Mouse (Mus musculus): Measurements from ENCODE around the gene Rbl1. TPM values are rescaled to one million over a fixed set of nuclear protein-coding genes. Genes with fewer than 3 reads are reported as not detected.

The Rbl1 gene
- polyA plus RNA-seq, 2 experiments, result 14.4 to 19.8 TPM

GRCm38 (mm10) chr2:157145173-157145572 lies 59.2 kb downstream of the Rbl1 start:
- Histone ChIP-seq H3K9ac (replicated peaks) (no peak overlapping the region), H3K4me1 (replicated peaks; ENCODE audit: control insufficient read depth in 2 of 2, insufficient read depth in 2 of 2, low read length in 1 of 2) (no peaks in the 10 kb centered on the region), H3K36me3 (replicated peaks; ENCODE audit: control insufficient read depth, insufficient read depth, low read depth) (peaks cover 29% of the 10 kb centered on the region), H3K27me3 (ENCODE audit: control insufficient read depth, insufficient read depth, low read length) (no peaks in the 10 kb centered on the region), H3K27ac (no peak overlapping the region), H3K4me2 (ENCODE audit: low read depth) (no peak overlapping the region), H3K9me3 (ENCODE audit: control insufficient read depth, low read length) (no peaks in the 10 kb centered on the region), H3K4me3 (ENCODE audit: insufficient read depth in 1 of 2, low read depth in 2 of 2, low read length in 2 of 2) (no peak overlapping the region)
- WGBS (ENCODE audit: insufficient replicate concordance), result 32% methylated on average over 1 of the region's 1 CpGs
- TF ChIP-seq EP300 (IDR thresholded peaks at IDR 0.05; ENCODE audit: low read depth), result no peak
- TF ChIP-seq CTCF (IDR thresholded peaks at IDR 0.05; ENCODE audit: low read depth), result no peak
- ATAC-seq (ENCODE audit: insufficient read depth) (no peak), DNase-seq (ENCODE audit: low read depth in 3 of 3, low spot score in 3 of 3) (no peak)

DNA sequence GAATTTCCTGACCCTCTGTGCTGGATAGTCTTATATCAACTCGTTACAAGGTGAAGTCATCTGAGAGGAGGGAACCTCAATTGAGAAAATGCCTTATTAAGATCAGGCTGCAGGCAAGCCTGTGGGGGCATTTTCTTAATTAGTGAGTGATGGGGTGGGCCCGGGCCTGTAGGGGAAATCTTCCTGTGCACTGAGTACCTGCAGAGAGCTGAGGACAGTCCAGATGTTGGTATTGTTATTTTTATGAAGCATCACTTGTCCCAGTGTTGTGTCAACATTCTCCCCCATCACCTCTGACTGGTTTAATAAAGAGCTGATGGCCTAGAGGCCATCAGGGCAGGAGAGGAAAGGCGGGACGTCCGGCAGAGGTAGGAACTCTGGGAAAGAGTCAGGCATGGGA lies 60.2 kb downstream of the Rbl1 start:
- 88% methylated on average over 5 of the region's 5 CpGs for WGBS (ENCODE audit: insufficient replicate concordance)
- no peak overlapping the region for H3K27ac ChIP-seq
- no peaks in the 10 kb centered on the region for H3K27me3 ChIP-seq (ENCODE audit: control insufficient read depth, insufficient read depth, low read length)
- DNase-seq (ENCODE audit: low read depth in 3 of 3, low spot score in 3 of 3), result no peak
- ATAC-seq (ENCODE audit: insufficient read depth), result no peak
- H3K36me3 ChIP-seq (replicated peaks; ENCODE audit: control insufficient read depth, insufficient read depth, low read depth), result peaks cover 18% of the 10 kb centered on the region
- no peak overlapping the region for H3K9ac ChIP-seq (replicated peaks)
- H3K4me3 ChIP-seq (ENCODE audit: insufficient read depth in 1 of 2, low read depth in 2 of 2, low read length in 2 of 2), result no peak overlapping the region
- TF ChIP-seq EP300 (IDR thresholded peaks at IDR 0.05; ENCODE audit: low read depth) (no peak), CTCF (IDR thresholded peaks at IDR 0.05; ENCODE audit: low read depth) (no peak)
- H3K4me2 ChIP-seq (ENCODE audit: low read depth), result no peak overlapping the region
- peaks cover 0 to 3% of the 10 kb centered on the region in 2 experiments; a peak in 1 of 4 replicates for H3K4me1 ChIP-seq (replicated peaks; ENCODE audit: control insufficient read depth in 2 of 2, insufficient read depth in 2 of 2, low read length in 1 of 2)
- H3K9me3 ChIP-seq (ENCODE audit: control insufficient read depth, low read length), result no peaks in the 10 kb centered on the region

DNA sequence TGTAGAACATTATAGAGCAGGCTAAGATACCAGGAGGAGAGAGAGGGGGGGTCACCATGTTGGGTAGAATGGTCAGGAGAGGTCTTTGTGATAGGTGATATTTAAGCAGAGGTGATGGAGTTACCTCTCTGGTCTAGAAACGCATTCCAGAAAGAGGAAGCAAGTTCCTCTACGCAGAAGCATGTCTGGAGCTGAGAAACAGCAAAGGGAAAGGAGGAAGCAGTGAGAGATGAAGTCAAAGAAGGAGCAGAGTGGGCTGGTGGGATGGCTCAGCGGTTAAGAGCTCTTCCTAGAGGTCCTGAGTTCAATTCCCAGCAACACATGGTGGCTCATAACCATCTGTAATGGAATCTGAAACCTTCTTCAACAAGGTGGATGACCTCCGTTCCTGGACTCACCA lies 62.4 kb downstream of the Rbl1 start:
- H3K4me2 ChIP-seq (ENCODE audit: low read depth), result no peak overlapping the region
- WGBS (ENCODE audit: insufficient replicate concordance), result 56% methylated on average over 4 of the region's 4 CpGs
- DNase-seq (ENCODE audit: low read depth in 3 of 3, low spot score in 3 of 3), result no peak

DNA sequence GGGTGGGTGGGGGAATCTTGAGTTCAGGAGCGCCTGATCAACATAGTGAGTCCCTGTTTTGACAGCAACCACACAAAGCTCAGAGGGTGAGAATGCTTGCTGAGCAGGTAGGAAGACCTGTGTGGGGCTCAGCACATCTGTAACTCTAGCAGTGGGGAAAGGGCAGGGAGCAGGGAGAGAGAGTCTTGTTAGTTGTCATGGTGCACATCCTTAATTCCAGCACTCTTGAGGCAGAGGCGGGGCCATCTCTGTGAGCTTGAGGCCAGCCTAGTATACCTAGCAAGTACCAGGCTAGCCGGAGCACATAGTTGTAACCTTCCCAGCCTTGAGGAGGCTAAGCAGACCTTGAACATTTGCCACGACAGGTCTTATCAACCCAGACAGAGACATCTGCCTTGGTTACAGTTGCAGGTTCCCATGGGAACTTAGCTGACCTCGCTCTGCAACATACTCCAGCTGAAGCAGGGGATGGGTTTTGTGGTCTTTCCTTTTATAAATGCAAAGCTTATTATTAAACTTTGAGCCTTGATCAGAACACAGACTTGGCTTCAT lies 65.0 kb downstream of the Rbl1 start:
- no peak overlapping the region for H3K4me3 ChIP-seq (ENCODE audit: insufficient read depth in 1 of 2, low read depth in 2 of 2, low read length in 2 of 2)
- WGBS (ENCODE audit: insufficient replicate concordance), result 43% methylated on average over 5 of the region's 5 CpGs
- H3K27ac ChIP-seq, result no peak overlapping the region
- ATAC-seq (ENCODE audit: insufficient read depth), result no peak
- TF ChIP-seq CTCF (IDR thresholded peaks at IDR 0.05; ENCODE audit: low read depth) (no peak), EP300 (IDR thresholded peaks at IDR 0.05; ENCODE audit: low read depth) (no peak)
- peaks cover 3 to 17% of the 10 kb centered on the region in 2 experiments for H3K4me1 ChIP-seq (replicated peaks; ENCODE audit: control insufficient read depth in 2 of 2, insufficient read depth in 2 of 2, low read length in 1 of 2)
- H3K9me3 ChIP-seq (ENCODE audit: control insufficient read depth, low read length), result no peaks in the 10 kb centered on the region
- H3K4me2 ChIP-seq (ENCODE audit: low read depth), result no peak overlapping the region
- no peaks in the 10 kb centered on the region for H3K27me3 ChIP-seq (ENCODE audit: control insufficient read depth, insufficient read depth, low read length)
- no peaks in the 10 kb centered on the region for H3K36me3 ChIP-seq (replicated peaks; ENCODE audit: control insufficient read depth, insufficient read depth, low read depth)
- H3K9ac ChIP-seq (replicated peaks), result no peak overlapping the region
- no peak for DNase-seq (ENCODE audit: low read depth in 3 of 3, low spot score in 3 of 3)

More for the DNA sequence above, 62.4 kb downstream of the Rbl1 start:
- no peaks in the 10 kb centered on the region for H3K9me3 ChIP-seq (ENCODE audit: control insufficient read depth, low read length)
- no peak overlapping the region for H3K27ac ChIP-seq
- H3K4me1 ChIP-seq (replicated peaks; ENCODE audit: control insufficient read depth in 2 of 2, insufficient read depth in 2 of 2, low read length in 1 of 2), result peaks cover 0 to 4% of the 10 kb centered on the region in 2 experiments; a peak in 3 of 4 replicates
- no peak overlapping the region for H3K4me3 ChIP-seq (ENCODE audit: insufficient read depth in 1 of 2, low read depth in 2 of 2, low read length in 2 of 2)
- no peaks in the 10 kb centered on the region for H3K27me3 ChIP-seq (ENCODE audit: control insufficient read depth, insufficient read depth, low read length)
- no peak overlapping the region for H3K9ac ChIP-seq (replicated peaks)
- no peak for ATAC-seq (ENCODE audit: insufficient read depth)
- TF ChIP-seq EP300 (IDR thresholded peaks at IDR 0.05; ENCODE audit: low read depth), result no peak
- no peak for TF ChIP-seq CTCF (IDR thresholded peaks at IDR 0.05; ENCODE audit: low read depth)
- H3K36me3 ChIP-seq (replicated peaks; ENCODE audit: control insufficient read depth, insufficient read depth, low read depth), result peaks cover 2% of the 10 kb centered on the region

DNA sequence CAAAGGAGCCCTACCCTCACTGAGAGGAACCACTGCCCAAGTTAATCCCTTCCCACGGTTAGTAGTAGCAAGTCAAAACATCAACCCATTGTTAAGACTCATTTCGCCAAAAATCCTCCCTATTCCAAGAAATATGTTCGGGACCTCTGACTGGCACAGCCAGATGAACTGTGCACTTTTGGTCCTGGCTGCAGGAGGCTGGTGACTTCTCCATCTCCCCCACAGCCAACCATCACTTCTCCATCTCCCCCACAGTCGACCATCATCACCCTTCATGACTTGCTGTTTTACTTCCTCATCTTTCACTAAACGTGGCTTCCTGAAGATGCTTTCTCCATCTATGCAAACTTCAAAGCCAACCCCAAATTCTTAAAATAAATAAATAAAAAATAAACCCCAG lies 65.5 kb downstream of the Rbl1 start:
- H3K4me2 ChIP-seq (ENCODE audit: low read depth), result no peak overlapping the region
- DNase-seq (ENCODE audit: low read depth in 3 of 3, low spot score in 3 of 3), result no peak
- no peaks in the 10 kb centered on the region for H3K27me3 ChIP-seq (ENCODE audit: control insufficient read depth, insufficient read depth, low read length)
- no peak for ATAC-seq (ENCODE audit: insufficient read depth)
- H3K4me3 ChIP-seq (ENCODE audit: insufficient read depth in 1 of 2, low read depth in 2 of 2, low read length in 2 of 2), result no peak overlapping the region
- H3K9ac ChIP-seq (replicated peaks), result no peak overlapping the region
- H3K27ac ChIP-seq, result no peak overlapping the region
- no peak for TF ChIP-seq CTCF (IDR thresholded peaks at IDR 0.05; ENCODE audit: low read depth)
- no peak for TF ChIP-seq EP300 (IDR thresholded peaks at IDR 0.05; ENCODE audit: low read depth)
- WGBS (ENCODE audit: insufficient replicate concordance), result 35% methylated on average over 5 of the region's 5 CpGs
- H3K4me1 ChIP-seq (replicated peaks; ENCODE audit: control insufficient read depth in 2 of 2, insufficient read depth in 2 of 2, low read length in 1 of 2), result peaks cover 3 to 18% of the 10 kb centered on the region in 2 experiments
- no peaks in the 10 kb centered on the region for H3K36me3 ChIP-seq (replicated peaks; ENCODE audit: control insufficient read depth, insufficient read depth, low read depth)
- H3K9me3 ChIP-seq (ENCODE audit: control insufficient read depth, low read length), result no peaks in the 10 kb centered on the region

Data from liver, embryonic 14.5 days (tissue).